32 mouse cellular contexts compared by ENCODE assay signal in genomic region chr19:10788242-10788641, GRCm38 (mm10). TPM values are rescaled to one million over a fixed set of nuclear protein-coding genes. Genes with fewer than 3 reads are reported as not detected.
DNase-seq lines count a peak whose midpoint lies in the region; ATAC-seq and TF ChIP-seq lines count a peak whose summit lies in the region.
"Had no signal": no experiment of that assay in that cellular context is flagged by ENCODE, and none has a peak within 500 bp of the region (broad histone marks: within the 10 kb centered on the region; RNA-seq: fewer than 3 reads in every experiment).

No protein-coding gene starts in this region.

- H3K9me3 ChIP-seq in forebrain, embryonic 13.5 days (replicated peaks), result no peaks in the 10 kb centered on the region
- no peaks in the 10 kb centered on the region for H3K9me3 ChIP-seq in hindbrain, embryonic 10.5 days
- H3K9me3 ChIP-seq: embryonic facial prominence, embryonic 13.5 days; forebrain, embryonic 12.5 days; hindbrain, embryonic 15.5 days; limb, embryonic 15.5 days; megakaryocyte, embryonic 14.5 days; midbrain, embryonic 13.5 days; neural tube, embryonic 13.5 days had no signal

- DNase-seq in spleen, postnatal 36 days (ENCODE audit: low spot score in 2 of 2), result peak; percentile 19 to 23
- no peak for DNase-seq in spleen, postnatal 14 days (ENCODE audit: low spot score in 2 of 2)
- peak; percentile 85 for DNase-seq in thymus, adult 2 months
- peak; percentile 75 for DNase-seq in thymus, postnatal 4 days
- DNase-seq in gastrocnemius, adult 8-10 months (ENCODE audit: low spot score in 2 of 2), result no peak
- no peak for DNase-seq in hindbrain, embryonic 10.5 days (ENCODE audit: low spot score)
- DNase-seq: adrenal gland, postnatal 36 days; B cell, adult 2 months; embryo, embryonic 11 days; gastrocnemius, postnatal 14 days; heart, adult 2 months; kidney, adult 9 months; kidney, postnatal 25 days; left cerebral cortex, postnatal 4 days; lung, embryonic 14.5 days; lung, postnatal 36 days; retina, postnatal 1 day had no signal

- TF ChIP-seq CTCF in thymus, adult 2 months (IDR thresholded peaks at IDR 0.05; ENCODE audit: borderline replicate concordance, control insufficient read depth, extremely low read depth, insufficient read depth, low read length, poor library complexity), result no peak

- no peak overlapping the region for H3K9ac ChIP-seq in forebrain, embryonic 13.5 days
- H3K9ac ChIP-seq: embryonic facial prominence, embryonic 13.5 days; forebrain, embryonic 12.5 days; hindbrain, embryonic 15.5 days; limb, embryonic 15.5 days; liver, embryonic 14.5 days; lung, embryonic 14.5 days; midbrain, embryonic 13.5 days; neural tube, embryonic 13.5 days had no signal

- WGBS in thymus, adult 2 months, result 10% methylated on average over 9 of the region's 9 CpGs
- 83% methylated on average over 9 of the region's 9 CpGs for WGBS in forebrain, embryonic 13.5 days
- WGBS in hindbrain, embryonic 10.5 days, result 71% methylated on average over 9 of the region's 9 CpGs

- no peaks in the 10 kb centered on the region for H3K27me3 ChIP-seq in thymus, adult 2 months (ENCODE audit: control insufficient read depth, insufficient read depth, low read length)
- no peaks in the 10 kb centered on the region for H3K27me3 ChIP-seq in forebrain, embryonic 13.5 days
- H3K27me3 ChIP-seq in hindbrain, embryonic 10.5 days (ENCODE audit: insufficient read depth, poor library complexity, severe bottlenecking), result 0 out of 2 replicates have a peak, but pooled peaks cover 6% of the 10 kb centered on the region
- H3K27me3 ChIP-seq: embryonic facial prominence, embryonic 13.5 days; forebrain, embryonic 12.5 days; hindbrain, embryonic 15.5 days; limb, embryonic 15.5 days; midbrain, embryonic 13.5 days; neural tube, embryonic 13.5 days had no signal

- no peak for TF ChIP-seq POLR2A in thymus, adult 2 months (IDR thresholded peaks at IDR 0.05; ENCODE audit: control insufficient read depth, extremely low read depth, insufficient read depth, low read length, poor library complexity)

- no peak overlapping the region for H3K4me2 ChIP-seq in forebrain, embryonic 13.5 days
- H3K4me2 ChIP-seq: embryonic facial prominence, embryonic 13.5 days; forebrain, embryonic 12.5 days; hindbrain, embryonic 15.5 days; limb, embryonic 15.5 days; lung, embryonic 14.5 days; midbrain, embryonic 13.5 days; neural tube, embryonic 13.5 days had no signal

- H3K27ac ChIP-seq in thymus, adult 2 months (ENCODE audit: control insufficient read depth, insufficient read depth, low read length), result peak overlapping the region; percentile 78
- no peak overlapping the region for H3K27ac ChIP-seq in forebrain, embryonic 13.5 days
- H3K27ac ChIP-seq in hindbrain, embryonic 10.5 days, result no peak overlapping the region; the same call in 1 of the 2 replicates
- H3K27ac ChIP-seq: embryonic facial prominence, embryonic 13.5 days; forebrain, embryonic 12.5 days; heart, adult 2 months; hindbrain, embryonic 15.5 days; left cerebral cortex, adult 2 months; limb, embryonic 15.5 days; liver, embryonic 14.5 days; midbrain, embryonic 13.5 days; neural tube, embryonic 13.5 days; stomach, postnatal 0 days had no signal

- peaks cover 43% of the 10 kb centered on the region for H3K36me3 ChIP-seq in thymus, adult 2 months (ENCODE audit: control insufficient read depth, insufficient read depth, low read length)
- H3K36me3 ChIP-seq in forebrain, embryonic 13.5 days (ENCODE audit: poor library complexity, severe bottlenecking), result no peaks in the 10 kb centered on the region
- H3K36me3 ChIP-seq in hindbrain, embryonic 10.5 days, result no peaks in the 10 kb centered on the region
- H3K36me3 ChIP-seq: embryonic facial prominence, embryonic 13.5 days; forebrain, embryonic 12.5 days; hindbrain, embryonic 15.5 days; limb, embryonic 15.5 days; midbrain, embryonic 13.5 days; neural tube, embryonic 13.5 days had no signal

- H3K4me3 ChIP-seq in thymus, adult 2 months (ENCODE audit: control insufficient read depth, insufficient read depth, low read length), result no peak overlapping the region
- no peak overlapping the region for H3K4me3 ChIP-seq in forebrain, embryonic 13.5 days
- H3K4me3 ChIP-seq in hindbrain, embryonic 10.5 days, result no peak overlapping the region
- H3K4me3 ChIP-seq: embryonic facial prominence, embryonic 13.5 days; erythroblast, embryonic 14.5 days; forebrain, embryonic 12.5 days; heart, adult 2 months; hindbrain, embryonic 15.5 days; left cerebral cortex, adult 2 months; limb, embryonic 15.5 days; megakaryocyte, embryonic 14.5 days; midbrain, embryonic 13.5 days; neural tube, embryonic 13.5 days had no signal

- ATAC-seq in common myeloid progenitor, adult 5-6 weeks (replicated peaks; ENCODE audit: low read depth, poor library complexity, severe bottlenecking), result peak; percentile 22; the same call in 1 of the 2 replicates
- no peak for ATAC-seq in forebrain, embryonic 13.5 days
- ATAC-seq: intestine, embryonic 16.5 days; midbrain, embryonic 13.5 days had no signal

- peaks cover 70% of the 10 kb centered on the region for H3K4me1 ChIP-seq in thymus, adult 2 months (replicated peaks; ENCODE audit: control insufficient read depth, insufficient read depth, low read length)
- peaks cover 9% of the 10 kb centered on the region for H3K4me1 ChIP-seq in forebrain, embryonic 13.5 days
- peaks cover 34% of the 10 kb centered on the region for H3K4me1 ChIP-seq in hindbrain, embryonic 10.5 days (replicated peaks)
- H3K4me1 ChIP-seq: midbrain, embryonic 13.5 days; neural tube, embryonic 13.5 days had no signal

RNA-seq across cellular contexts. Expression of gene Cd6, which starts 41.6 kb away (rescaled TPM):
- total RNA-seq in common myeloid progenitor, adult 5-6 weeks (2017), result 0.46 and 0.87 TPM in 2 replicates
- 317 and 321 TPM in 2 replicates for polyA plus RNA-seq in thymus, adult 2 months (2012; rRNA removed)
- not detected in 2 replicates for polyA plus RNA-seq in forebrain, embryonic 13.5 days (2015; fragmentation: Nextera tagmentation; extraction: Ambion mirVana)
- not detected for total RNA-seq in gastrocnemius, adult 8-10 months (2022)
- polyA plus RNA-seq in hindbrain, embryonic 10.5 days (2016; fragmentation: Nextera tagmentation; extraction: Ambion mirVana), result not detected in 2 replicates
- total RNA-seq: gastrocnemius, postnatal 14 days; left cerebral cortex, postnatal 4 days had no signal
- polyA plus RNA-seq: erythroblast, embryonic 14.5 days; forebrain, embryonic 12.5 days; heart, embryonic 14.5 days; limb, embryonic 15.5 days; liver, embryonic 14.5 days; midbrain, embryonic 13.5 days; neural tube, embryonic 13.5 days had no signal

RNA-seq across cellular contexts. Expression of gene Cd5, which starts 49.4 kb away (rescaled TPM):
- 0.53 TPM in 1 of 2 replicates, not detected in the other for total RNA-seq in common myeloid progenitor, adult 5-6 weeks (2017)
- 250 and 282 TPM in 2 replicates for polyA plus RNA-seq in thymus, adult 2 months (2012; rRNA removed)
- 0.26 TPM in 1 of 2 replicates, not detected in the other for polyA plus RNA-seq in forebrain, embryonic 13.5 days (2015; fragmentation: Nextera tagmentation; extraction: Ambion mirVana)
- total RNA-seq in gastrocnemius, adult 8-10 months (2022), result under 1 TPM in 1 of 4 experiments, not detected in 3; 0.27 TPM
- 0.14 and 0.18 TPM in 2 replicates for polyA plus RNA-seq in hindbrain, embryonic 10.5 days (2016; fragmentation: Nextera tagmentation; extraction: Ambion mirVana)
- total RNA-seq: gastrocnemius, postnatal 14 days; left cerebral cortex, postnatal 4 days had no signal
- polyA plus RNA-seq: erythroblast, embryonic 14.5 days; forebrain, embryonic 12.5 days; intestine, embryonic 16.5 days had no signal

RNA-seq across cellular contexts. Expression of gene Slc15a3, which starts 51.3 kb away (rescaled TPM):
- total RNA-seq in common myeloid progenitor, adult 5-6 weeks (2017), result 0.39 TPM in 1 of 2 replicates, not detected in the other
- polyA plus RNA-seq in thymus, adult 2 months (2012; rRNA removed), result 26.1 and 29.7 TPM in 2 replicates
- 0.15 and 0.30 TPM in 2 replicates for polyA plus RNA-seq in forebrain, embryonic 13.5 days (2015; fragmentation: Nextera tagmentation; extraction: Ambion mirVana)
- total RNA-seq in gastrocnemius, adult 8-10 months (2022), result under 1 TPM; 0.08 to 0.45 (median 0.22) TPM
- 0.50 and 0.93 TPM in 2 replicates for polyA plus RNA-seq in hindbrain, embryonic 10.5 days (2016; fragmentation: Nextera tagmentation; extraction: Ambion mirVana)

Comparison
In these comparisons a context has a peak if more than half of its experiments do, and no peak if none do; other contexts are left out.
1. DNase-seq: peak in spleen, postnatal 36 days (2 of 2), thymus, adult 2 months (single experiment) and thymus, postnatal 4 days (single experiment); none in spleen, postnatal 14 days (0 of 2), gastrocnemius, adult 8-10 months (0 of 2) and hindbrain, embryonic 10.5 days (single experiment).
2. RNA of gene Cd6, which starts 41.6 kb away (polyA plus RNA-seq): 317 to 321 TPM in thymus, adult 2 months; not detected in hindbrain, embryonic 10.5 days and not detected in forebrain, embryonic 13.5 days; every median in the first group is over 100 times any median in the second.
3. RNA of gene Cd5, which starts 49.4 kb away (polyA plus RNA-seq): 250 to 282 TPM in thymus, adult 2 months; 0.14 to 0.18 TPM in hindbrain, embryonic 10.5 days and 0.26 TPM in forebrain, embryonic 13.5 days; every median in the first group is over 100 times any median in the second.
4. RNA of gene Slc15a3, which starts 51.3 kb away (polyA plus RNA-seq): 26.1 to 29.7 TPM in thymus, adult 2 months; 0.50 to 0.93 TPM in hindbrain, embryonic 10.5 days and 0.15 to 0.30 TPM in forebrain, embryonic 13.5 days; every median in the first group is over 10 times any median in the second.